Mouse (Mus musculus) liver, postnatal 0 days (tissue): ENCODE measurements at regions not wholly inside any gene's neighbourhood (a gene's known extent, or its start where the extent isn't known, plus 50 kb on each side); places are given as distances from the start of the nearest gene placed in this dataset.

Experiments used
- ATAC-seq: fragments of 200-750 bp; cut with Nextera tagmentation; 2 replicates; pipeline ENCODE4 v1.8.0; 2017; ENCODE audit warnings: mild to moderate bottlenecking, moderate library complexity
- DNase-seq: peaks from one replicate; pipeline ENCODE4 v3.0.0-alpha.2; 2016
- H3K27ac ChIP-seq: fragments of 300-500 bp; sonication (generic); 2 replicates; pipeline ENCODE4 v1.5.1; 2014; ENCODE audit warnings: antibody characterized with exemption, moderate library complexity, mild to moderate bottlenecking, low read depth
- H3K27me3 ChIP-seq: fragments of 300-500 bp; sonication (generic); 2 replicates; pipeline ENCODE4 v1.6.1; 2014; ENCODE audit warnings: low read length, control low read depth, mixed read lengths; ENCODE audit not compliant: insufficient read depth
- H3K36me3 ChIP-seq: fragments of 300-500 bp; sonication (generic); replicated peaks from 2 replicates; pipeline ENCODE4 v1.6.1; 2014; ENCODE audit warnings: mild to moderate bottlenecking, control low read depth, low read length, moderate library complexity, mixed read lengths; ENCODE audit not compliant: insufficient read depth
- H3K4me1 ChIP-seq: fragments of 300-500 bp; sonication (generic); 2 replicates; pipeline ENCODE4 v1.6.1; 2014; ENCODE audit warnings: antibody characterized with exemption, mild to moderate bottlenecking, control low read depth; ENCODE audit not compliant: insufficient read depth
- H3K4me2 ChIP-seq: fragments of 300-500 bp; sonication (generic); 2 replicates; pipeline ENCODE4 v1.6.1; 2014; ENCODE audit warnings: low read depth, mild to moderate bottlenecking, low read length, moderate library complexity, mixed read lengths
- H3K4me3 ChIP-seq: fragments of 300-500 bp; sonication (generic); 2 replicates; pipeline ENCODE4 v1.5.1; 2014; ENCODE audit warnings: low read depth, low read length
- H3K9ac ChIP-seq: fragments of 300-500 bp; sonication (generic); replicated peaks from 2 replicates; pipeline ENCODE4 v1.6.1; 2014; ENCODE audit warnings: mild to moderate bottlenecking, moderate library complexity
- H3K9me3 ChIP-seq: fragments of 300-500 bp; sonication (generic); 2 replicates; pipeline ENCODE4 v1.6.1; 2016; ENCODE audit warnings: mild to moderate bottlenecking, control low read depth, low read length, mixed read lengths
- CTCF ChIP-seq: sonication (generic); IDR thresholded peaks from 2 replicates; pipeline ENCODE4 v1.5.1; 2016; ENCODE audit warnings: antibody characterized with exemption, low read depth
- EP300 ChIP-seq: IDR thresholded peaks from 2 replicates; pipeline ENCODE4 v1.6.1; 2016; ENCODE audit warnings: antibody characterized with exemption, low read depth, mild to moderate bottlenecking
- WGBS: fragments of 180-500 bp; shearing (Covaris S2); extraction: QIAGEN DNeasy Blood & Tissue Kit; methylation state at CpG from one replicate; pipeline ENCODE4 v1.1.7; 2014; ENCODE audit not compliant: insufficient replicate concordance; 5-methylcytosine and 5-hydroxymethylcytosine counted together

- no peak overlapping the region for H3K9ac ChIP-seq
- H3K36me3 ChIP-seq: no peaks in the 10 kb centered on the region
- no peaks in the 10 kb centered on the region for H3K27me3 ChIP-seq
- H3K9me3 ChIP-seq: no peaks in the 10 kb centered on the region
- TF ChIP-seq CTCF: no peak
- TF ChIP-seq EP300: no peak
- DNase-seq (no peak), ATAC-seq (no peak)
- no peak overlapping the region for H3K27ac ChIP-seq
- WGBS: 70% methylated on average over 4 of the region's 4 CpGs
- H3K4me3 ChIP-seq: no peak overlapping the region
- no peak overlapping the region for H3K4me2 ChIP-seq
- H3K4me1 ChIP-seq: no peaks in the 10 kb centered on the region
Observed at GRCm38 (mm10) chr1:82008805-82009204, 224.1 kb upstream of the Gm9747 start.

- H3K36me3 ChIP-seq: no peaks in the 10 kb centered on the region
- no peak overlapping the region for H3K27ac ChIP-seq
- WGBS: 61% methylated on average over 1 of the region's 1 CpGs
- H3K9ac ChIP-seq: no peak overlapping the region
- ATAC-seq (no peak), DNase-seq (no peak)
- H3K27me3 ChIP-seq: no peaks in the 10 kb centered on the region
- no peaks in the 10 kb centered on the region for H3K4me1 ChIP-seq
- H3K4me2 ChIP-seq: no peak overlapping the region
- no peaks in the 10 kb centered on the region for H3K9me3 ChIP-seq
- TF ChIP-seq EP300: no peak
- no peak for TF ChIP-seq CTCF
- no peak overlapping the region for H3K4me3 ChIP-seq
Observed at GRCm38 (mm10) chr1:82010995-82011394, 221.9 kb upstream of the Gm9747 start.

GRCm38 (mm10) chr1:82015341-82015740, 217.6 kb upstream of the Gm9747 start:
- Histone ChIP-seq H3K27ac (no peak overlapping the region), H3K36me3 (no peaks in the 10 kb centered on the region), H3K4me1 (no peaks in the 10 kb centered on the region), H3K4me2 (no peak overlapping the region), H3K9me3 (no peaks in the 10 kb centered on the region), H3K9ac (no peak overlapping the region), H3K4me3 (no peak overlapping the region), H3K27me3 (no peaks in the 10 kb centered on the region)
- DNase-seq (no peak), ATAC-seq (no peak)
- no peak for TF ChIP-seq EP300
- no peak for TF ChIP-seq CTCF

- no peaks in the 10 kb centered on the region for H3K36me3 ChIP-seq
Observed at GRCm38 (mm10) chr1:82018701-82019404, 214.1 kb upstream of the Gm9747 start.

GRCm38 (mm10) chr1:82027761-82028160, 205.2 kb upstream of the Gm9747 start:
- Histone ChIP-seq H3K36me3 (no peaks in the 10 kb centered on the region), H3K9me3 (no peaks in the 10 kb centered on the region), H3K4me3 (no peak overlapping the region), H3K9ac (no peak overlapping the region), H3K27ac (no peak overlapping the region), H3K27me3 (no peaks in the 10 kb centered on the region), H3K4me1 (peaks cover 3% of the 10 kb centered on the region; the same call in 1 of the 2 replicates), H3K4me2 (no peak overlapping the region)
- ATAC-seq: no peak
- DNase-seq: no peak
- TF ChIP-seq EP300 (no peak), CTCF (no peak)

More at GRCm38 (mm10) chr1:82018701-82019404, 214.1 kb upstream of the Gm9747 start:
- Histone ChIP-seq H3K9me3 (no peaks in the 10 kb centered on the region; the same call in 1 of the 2 replicates), H3K27ac (no peak overlapping the region), H3K4me3 (no peak overlapping the region), H3K4me2 (no peak overlapping the region), H3K4me1 (no peaks in the 10 kb centered on the region), H3K27me3 (no peaks in the 10 kb centered on the region), H3K9ac (no peak overlapping the region)
- 63% methylated on average over 7 of the region's 7 CpGs for WGBS
- TF ChIP-seq EP300: no peak
- TF ChIP-seq CTCF: no peak
- ATAC-seq: peak; percentile 35
- peak; percentile 18 for DNase-seq

GRCm38 (mm10) chr1:82031130-82031529, 201.8 kb upstream of the Gm9747 start:
- 66% methylated on average over 7 of the region's 7 CpGs for WGBS
- H3K4me1 ChIP-seq: no peaks in the 10 kb centered on the region
- H3K9me3 ChIP-seq: no peaks in the 10 kb centered on the region
- no peak overlapping the region for H3K9ac ChIP-seq
- TF ChIP-seq EP300: no peak
- TF ChIP-seq CTCF: no peak
- H3K4me2 ChIP-seq: no peak overlapping the region
- no peak overlapping the region for H3K27ac ChIP-seq
- H3K4me3 ChIP-seq: no peak overlapping the region
- no peak for ATAC-seq
- DNase-seq: no peak
- H3K27me3 ChIP-seq: no peaks in the 10 kb centered on the region
- H3K36me3 ChIP-seq: no peaks in the 10 kb centered on the region
